Mouse (Mus musculus): ENCODE measurements at regions not wholly inside any gene's neighbourhood (a gene's known extent, or its start where the extent isn't known, plus 50 kb on each side); places are given as distances from the start of the nearest gene placed in this dataset.
"Not testable (repeated sequence)": the region's sequence is repeated elsewhere in the genome, so short reads cannot be mapped to it uniquely, and the experiment has no call there.

DNA sequence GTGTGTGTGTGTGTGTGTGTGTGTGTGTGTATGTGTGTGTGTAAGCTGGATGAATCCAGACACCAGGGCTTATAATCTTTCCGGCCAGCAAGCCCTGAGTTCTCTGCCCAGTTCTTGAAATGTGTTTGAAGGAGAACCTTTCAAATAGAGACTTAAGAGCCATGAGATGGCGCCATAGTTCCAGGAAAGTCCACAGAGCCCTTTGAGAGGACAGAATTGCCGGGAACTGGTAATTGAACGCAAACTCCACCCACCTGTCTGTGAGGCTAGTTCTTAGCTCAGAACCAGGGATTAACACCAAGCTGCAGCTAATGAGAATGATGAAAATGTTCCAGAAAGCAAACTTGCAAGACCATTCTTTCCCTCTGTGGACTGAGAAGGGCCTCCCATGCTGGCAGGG lies 72.2 kb downstream of the Trim42 start:
- peak in 1 of 2 experiments; percentile 40 for DNase-seq (ENCODE audit: inconsistent age in 2 of 2, low spot score in 1 of 2)

- peak; percentile 11 to 66 for DNase-seq (ENCODE audit: inconsistent age in 2 of 2, low spot score in 1 of 2)
Measured at GRCm38 (mm10) chr9:97295770-97296169, 74.0 kb downstream of the Trim42 start.

DNA sequence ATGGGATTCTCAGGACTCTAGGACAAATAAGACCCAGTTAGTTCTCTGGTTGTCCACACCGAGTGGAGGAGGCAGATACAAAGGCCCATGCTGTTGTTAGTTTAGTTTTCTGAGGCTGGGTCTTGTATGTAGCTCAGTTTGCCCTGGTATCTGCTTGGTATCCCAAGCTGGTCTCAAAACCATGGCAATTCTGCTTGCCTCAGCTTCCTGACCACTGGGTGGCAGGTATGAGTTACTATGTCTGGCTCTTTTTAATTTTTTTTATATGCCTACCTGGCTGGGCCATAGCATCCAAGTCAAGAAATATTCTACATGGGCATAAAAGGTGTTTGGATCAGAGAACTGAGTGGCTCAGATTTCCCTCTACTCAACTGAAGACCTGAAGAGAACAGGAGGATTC lies 77.9 kb downstream of the Trim42 start:
- DNase-seq (ENCODE audit: inconsistent age in 2 of 2, low spot score in 1 of 2): no peak

GRCm38 (mm10) chr9:97284282-97284802 lies 85.4 kb downstream of the Trim42 start:
- peak in 1 of 2 experiments; percentile 31 for DNase-seq (ENCODE audit: inconsistent age in 2 of 2, low spot score in 1 of 2)

- DNase-seq (ENCODE audit: inconsistent age in 2 of 2, low spot score in 1 of 2): no peak
Measured at GRCm38 (mm10) chr9:97282090-97282489, 87.7 kb downstream of the Trim42 start.

GRCm38 (mm10) chr9:97275449-97275848 lies 94.3 kb downstream of the Trim42 start:
- DNase-seq (ENCODE audit: inconsistent age in 2 of 2, low spot score in 1 of 2): not testable (repeated sequence)

DNA sequence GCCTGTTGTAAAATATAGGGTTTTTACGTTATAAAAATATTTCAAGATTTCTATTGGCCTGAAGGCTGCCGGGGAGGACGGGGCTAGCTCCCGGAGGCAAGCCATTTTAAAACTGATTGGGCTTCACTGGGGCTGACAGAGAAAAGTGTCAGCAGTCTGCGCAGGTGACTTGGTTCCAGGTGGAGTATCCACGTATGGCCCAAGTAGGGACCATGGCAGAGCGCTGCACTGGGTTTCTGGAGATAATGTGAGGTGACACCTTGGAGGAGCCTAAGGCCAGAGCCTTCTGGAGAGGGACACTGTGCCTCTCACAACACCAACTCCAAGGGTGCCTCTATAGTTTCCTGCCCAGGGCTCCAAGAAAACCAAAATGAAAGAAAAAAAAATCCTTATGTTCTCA lies 95.9 kb downstream of the Trim42 start:
- no peak for DNase-seq (ENCODE audit: inconsistent age in 2 of 2, low spot score in 1 of 2)

DNA sequence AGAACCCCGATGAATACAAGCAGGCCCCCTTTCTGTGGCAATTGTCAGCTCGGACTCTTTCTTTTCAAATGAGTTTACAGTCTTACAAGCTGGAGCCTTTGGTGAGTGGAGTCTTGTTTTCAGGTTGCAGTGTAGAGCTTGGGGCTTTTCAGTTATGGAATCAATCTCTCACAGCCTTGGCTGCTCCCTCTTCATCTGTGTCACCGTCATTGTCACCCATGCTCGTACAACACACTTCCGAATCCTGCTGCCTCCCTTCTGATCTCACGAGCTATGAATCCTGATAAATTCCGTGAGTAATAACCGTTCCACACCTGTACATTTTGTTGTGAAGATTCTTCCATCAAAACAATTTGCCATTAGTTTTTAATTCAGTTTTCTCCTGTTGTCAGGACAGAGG lies 97.7 kb downstream of the Trim42 start:
- no peak for DNase-seq (ENCODE audit: inconsistent age in 2 of 2, low spot score in 1 of 2)

GRCm38 (mm10) chr9:97247621-97248020 lies 122.1 kb downstream of the Trim42 start:
- no peak for DNase-seq (ENCODE audit: inconsistent age in 2 of 2, low spot score in 1 of 2)

- no peak for DNase-seq (ENCODE audit: inconsistent age in 2 of 2, low spot score in 1 of 2)
Measured at GRCm38 (mm10) chr9:97226074-97226473, 115.1 kb upstream of the Slc25a36 start.

DNA sequence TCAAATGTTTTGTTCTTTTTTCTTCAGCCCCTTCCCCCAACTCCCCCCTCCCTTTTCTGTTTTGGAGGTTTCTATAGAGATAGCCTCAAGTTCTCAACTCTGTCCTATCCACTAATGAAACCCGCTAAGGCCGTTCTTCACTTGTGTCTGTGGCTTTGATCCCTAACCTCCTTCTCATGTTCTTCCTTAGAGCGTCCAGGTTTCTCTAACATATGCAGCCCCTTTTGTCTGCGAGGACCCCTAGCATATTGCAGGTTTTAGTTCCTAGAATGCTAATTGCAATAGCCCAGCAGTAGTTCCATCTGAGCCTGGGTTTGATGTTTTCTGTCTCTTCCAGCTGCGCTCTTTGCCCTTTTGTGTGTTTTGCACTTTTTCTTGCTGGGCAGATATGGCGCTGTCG lies 113.6 kb upstream of the Slc25a36 start:
- no peak for DNase-seq (ENCODE audit: inconsistent age in 2 of 2, low spot score in 1 of 2)

- DNase-seq (ENCODE audit: inconsistent age in 2 of 2, low spot score in 1 of 2): no peak
Measured at GRCm38 (mm10) chr9:97214806-97215205, 103.8 kb upstream of the Slc25a36 start.

DNA sequence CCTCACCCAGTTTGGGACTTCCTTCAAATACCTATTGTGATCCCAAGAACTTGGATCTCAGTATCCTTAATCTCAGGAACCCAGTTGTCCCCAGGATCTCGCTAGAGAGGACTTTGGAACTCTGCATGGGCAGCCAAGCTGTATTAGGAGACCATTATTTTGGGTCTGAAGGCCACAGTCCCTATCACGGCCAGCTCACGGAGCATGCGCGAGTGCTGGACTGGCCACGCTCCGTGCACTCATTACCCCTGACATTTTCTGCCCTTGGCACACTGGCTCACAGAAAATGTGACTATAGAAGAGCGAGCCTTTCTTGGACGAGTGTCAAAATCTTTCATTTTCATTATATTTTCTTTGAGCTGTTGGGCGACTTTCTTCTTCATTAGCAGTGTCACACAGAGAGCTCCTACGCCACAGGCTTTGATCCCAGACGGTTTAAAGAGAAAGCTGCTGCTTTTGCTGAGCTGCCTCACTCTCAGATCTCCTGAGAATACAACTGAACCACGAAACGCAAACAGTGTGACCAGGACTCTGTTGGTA lies 79.4 kb upstream of the Slc25a36 start:
- peak; percentile 57 to 87 for DNase-seq (ENCODE audit: inconsistent age in 2 of 2, low spot score in 1 of 2)

GRCm38 (mm10) chr9:97189646-97190045 lies 78.7 kb upstream of the Slc25a36 start:
- DNase-seq (ENCODE audit: inconsistent age in 2 of 2, low spot score in 1 of 2): no peak

DNA sequence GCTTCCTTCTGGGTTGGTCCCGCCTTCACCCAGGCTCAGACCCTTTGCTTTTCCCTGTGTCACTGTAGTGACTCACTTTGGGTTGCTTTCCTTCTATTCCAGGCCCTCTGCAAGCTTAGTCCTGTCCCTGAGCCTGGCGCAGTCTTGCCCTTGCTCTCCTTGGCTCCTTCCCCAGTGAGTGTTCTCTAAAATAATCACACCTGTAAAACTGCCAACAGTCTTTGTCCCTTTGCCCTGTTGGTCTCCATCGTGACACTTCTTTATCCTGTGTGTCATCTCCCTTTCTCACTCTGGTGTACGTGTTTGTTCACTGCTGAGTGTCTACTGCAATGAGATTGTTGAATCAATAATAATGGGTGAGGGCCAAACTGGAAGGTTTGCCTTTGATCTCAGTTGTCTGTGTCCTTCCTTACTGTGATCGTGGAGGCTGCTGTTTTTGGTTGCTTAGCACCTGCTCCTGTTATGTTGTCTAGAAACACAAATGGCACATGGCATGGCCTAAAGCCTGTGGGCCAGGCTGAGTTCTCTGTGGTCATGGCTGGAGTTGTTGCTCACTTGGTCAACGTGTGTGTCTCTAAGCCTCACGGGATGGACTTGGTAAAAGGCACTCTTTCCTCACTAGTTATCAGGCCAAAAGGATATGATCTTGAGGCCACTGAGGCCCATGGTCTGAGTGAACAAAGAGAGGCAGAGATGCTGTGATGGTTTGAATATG lies 77.8 kb upstream of the Slc25a36 start:
- peak in 1 of 2 experiments; percentile 81 for DNase-seq (ENCODE audit: inconsistent age in 2 of 2, low spot score in 1 of 2)

GRCm38 (mm10) chr9:97173230-97173951 lies 62.4 kb upstream of the Slc25a36 start:
- DNase-seq (ENCODE audit: inconsistent age in 2 of 2, low spot score in 1 of 2): no peak

- DNase-seq (ENCODE audit: inconsistent age in 2 of 2, low spot score in 1 of 2): peak in 1 of 2 experiments; percentile 76
Measured at GRCm38 (mm10) chr9:97172075-97172474, 61.1 kb upstream of the Slc25a36 start.

GRCm38 (mm10) chr9:97171484-97171883 lies 60.5 kb upstream of the Slc25a36 start:
- no peak for DNase-seq (ENCODE audit: inconsistent age in 2 of 2, low spot score in 1 of 2)

DNA sequence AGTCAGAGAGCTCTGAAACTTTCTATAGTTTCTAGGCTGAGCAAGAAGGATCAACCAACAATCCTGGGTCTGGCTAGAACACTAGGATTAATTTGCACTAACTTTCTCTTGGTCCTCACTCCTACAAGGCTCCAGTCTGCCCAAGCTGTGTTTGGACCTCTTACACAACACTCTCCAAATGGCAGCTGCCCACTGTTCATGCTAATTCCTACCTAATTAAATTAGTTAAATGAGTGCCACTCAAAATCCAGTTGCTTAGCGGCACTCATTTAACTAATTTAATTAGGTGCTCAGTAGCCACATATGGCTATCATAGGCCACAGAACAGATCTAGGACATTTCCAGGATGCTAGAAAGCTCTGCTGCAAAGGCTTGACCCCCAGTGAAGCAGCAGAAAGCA lies 59.9 kb upstream of the Slc25a36 start:
- DNase-seq (ENCODE audit: inconsistent age in 2 of 2, low spot score in 1 of 2): no peak

DNA sequence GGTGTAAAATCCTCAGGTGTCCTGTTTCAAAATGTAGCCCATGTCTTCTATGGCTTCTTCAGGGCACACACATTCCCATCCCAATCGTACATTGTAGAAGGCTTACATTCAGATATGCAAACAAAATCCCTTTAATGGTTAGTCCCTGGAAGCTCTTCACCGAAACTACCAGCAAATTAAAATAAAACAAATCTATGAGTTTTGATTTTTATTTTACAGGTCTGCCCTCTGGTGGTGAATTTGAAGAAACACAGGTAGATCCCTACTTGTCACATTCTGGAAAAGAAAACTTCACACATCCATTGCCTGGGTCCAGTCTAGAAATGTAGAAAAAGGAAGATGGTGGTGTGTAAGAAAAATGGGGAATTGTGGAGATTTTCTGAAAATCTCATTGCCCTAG lies 51.5 kb upstream of the Slc25a36 start:
- peak in 1 of 2 experiments; percentile 39 for DNase-seq (ENCODE audit: inconsistent age in 2 of 2, low spot score in 1 of 2)
